Mouse (Mus musculus): ENCODE measurements at regions not wholly inside any gene's neighbourhood (a gene's known extent, or its start where the extent isn't known, plus 50 kb on each side); places are given as distances from the start of the nearest gene placed in this dataset.
A peak's percentile ranks its signal among the peaks of the same experiment; 100 is the strongest.

DNA sequence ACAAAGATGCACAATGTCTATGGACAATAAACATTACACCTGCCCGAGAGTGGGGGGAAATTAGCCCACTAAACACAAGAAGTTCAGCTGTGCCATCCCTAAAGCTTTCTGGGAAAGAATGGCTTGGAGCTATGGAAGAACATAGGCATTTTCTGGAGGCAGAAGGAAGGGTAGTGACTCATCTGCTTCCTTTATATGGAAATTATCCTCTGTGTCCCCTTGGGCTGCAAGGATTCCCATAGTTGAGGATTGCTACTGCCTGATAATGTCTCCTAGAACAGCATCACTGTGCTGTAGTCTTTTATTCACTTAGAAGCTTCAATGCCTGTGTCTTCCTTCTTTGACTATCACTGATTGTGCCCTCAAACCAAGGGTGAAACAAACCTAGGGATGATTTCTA lies 157.3 kb upstream of the Rnd3 start:
- DNase-seq (no peak), ATAC-seq (no peak)
- no peak overlapping the region for H3K4me2 ChIP-seq (ENCODE audit: low read depth)
- no peaks in the 10 kb centered on the region for H3K9me3 ChIP-seq (ENCODE audit: low read length)
- TF ChIP-seq CTCF (IDR thresholded peaks at IDR 0.05; ENCODE audit: low read depth) = no peak
- H3K4me1 ChIP-seq (ENCODE audit: insufficient read depth) = no peaks in the 10 kb centered on the region
- WGBS = 93% methylated on average over 1 of the region's 1 CpGs
- H3K27me3 ChIP-seq (ENCODE audit: insufficient read depth, low read length) = no peaks in the 10 kb centered on the region
- no peak overlapping the region for H3K4me3 ChIP-seq (ENCODE audit: low read depth, low read length)
- no peaks in the 10 kb centered on the region for H3K36me3 ChIP-seq (ENCODE audit: insufficient read depth)
- H3K9ac ChIP-seq = no peak overlapping the region
- no peak overlapping the region for H3K27ac ChIP-seq (ENCODE audit: low read depth, low read length)

DNA sequence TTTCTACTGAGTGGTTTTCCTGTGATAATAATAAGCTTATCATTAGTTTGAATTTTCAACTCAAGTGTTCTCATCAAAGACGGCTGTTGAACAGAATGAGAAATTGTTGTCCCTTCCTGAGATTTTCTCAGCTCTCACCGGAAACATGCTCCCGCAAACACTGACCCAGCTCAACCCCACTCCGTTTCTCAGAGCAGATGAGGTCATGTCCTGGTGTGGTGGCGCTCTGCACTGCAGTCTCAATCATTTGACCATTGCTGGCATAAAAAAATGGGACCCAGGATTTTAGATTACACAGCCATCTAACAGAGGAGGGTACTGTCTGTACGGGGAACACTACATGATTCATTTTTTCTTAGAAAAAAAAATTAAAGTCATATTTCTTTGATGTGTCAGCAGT lies 156.5 kb upstream of the Rnd3 start:
- Histone ChIP-seq H3K4me2 (ENCODE audit: low read depth) (no peak overlapping the region), H3K27me3 (ENCODE audit: insufficient read depth, low read length) (no peaks in the 10 kb centered on the region), H3K4me1 (ENCODE audit: insufficient read depth) (no peaks in the 10 kb centered on the region), H3K9ac (no peak overlapping the region), H3K27ac (ENCODE audit: low read depth, low read length) (no peak overlapping the region), H3K9me3 (ENCODE audit: low read length) (no peaks in the 10 kb centered on the region), H3K4me3 (ENCODE audit: low read depth, low read length) (no peak overlapping the region), H3K36me3 (ENCODE audit: insufficient read depth) (no peaks in the 10 kb centered on the region)
- DNase-seq = no peak
- peak; percentile 14; the same call in 1 of the 2 replicates for ATAC-seq
- WGBS = 70% methylated on average over 6 of the region's 6 CpGs
- no peak for TF ChIP-seq CTCF (IDR thresholded peaks at IDR 0.05; ENCODE audit: low read depth)

DNA sequence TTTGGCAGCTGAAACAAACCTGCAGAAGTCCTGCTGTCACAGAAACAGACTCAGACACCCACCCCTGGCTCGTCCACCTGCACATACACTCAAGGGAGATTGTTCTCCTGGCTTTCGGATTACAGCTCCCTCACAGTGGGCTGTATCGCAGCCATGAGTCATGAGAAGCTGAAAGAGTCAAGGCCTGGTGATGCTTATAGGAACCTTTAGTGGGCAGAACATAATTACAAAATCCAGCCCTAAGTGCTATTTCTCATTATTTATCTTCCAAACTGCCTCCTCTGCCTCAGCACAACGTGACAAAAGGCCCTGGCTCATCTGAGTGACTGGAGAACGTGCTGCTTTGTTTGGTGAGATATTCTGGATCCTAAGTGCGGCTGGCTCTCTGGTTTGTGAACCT lies 155.8 kb upstream of the Rnd3 start:
- no peak for TF ChIP-seq CTCF (IDR thresholded peaks at IDR 0.05; ENCODE audit: low read depth)
- 63% methylated on average over 6 of the region's 6 CpGs for WGBS
- H3K27me3 ChIP-seq (ENCODE audit: insufficient read depth, low read length) = no peaks in the 10 kb centered on the region
- H3K27ac ChIP-seq (ENCODE audit: low read depth, low read length) = no peak overlapping the region
- no peak overlapping the region for H3K9ac ChIP-seq
- H3K9me3 ChIP-seq (ENCODE audit: low read length) = no peaks in the 10 kb centered on the region
- H3K4me1 ChIP-seq (ENCODE audit: insufficient read depth) = no peaks in the 10 kb centered on the region
- ATAC-seq (no peak), DNase-seq (no peak)
- H3K4me3 ChIP-seq (ENCODE audit: low read depth, low read length) = no peak overlapping the region
- H3K36me3 ChIP-seq (ENCODE audit: insufficient read depth) = no peaks in the 10 kb centered on the region
- H3K4me2 ChIP-seq (ENCODE audit: low read depth) = no peak overlapping the region

GRCm38 (mm10) chr2:51290659-51291260 lies 141.8 kb upstream of the Rnd3 start:
- H3K9ac ChIP-seq = no peak overlapping the region
- H3K9me3 ChIP-seq (ENCODE audit: low read length) = no peaks in the 10 kb centered on the region
- H3K27me3 ChIP-seq (ENCODE audit: insufficient read depth, low read length) = no peaks in the 10 kb centered on the region
- no peak overlapping the region for H3K4me2 ChIP-seq (ENCODE audit: low read depth)
- no peak for TF ChIP-seq CTCF (IDR thresholded peaks at IDR 0.05; ENCODE audit: low read depth)
- WGBS = 34% methylated on average over 5 of the region's 5 CpGs
- DNase-seq (no peak), ATAC-seq (peak; percentile 50; the same call in 1 of the 2 replicates)
- H3K4me1 ChIP-seq (ENCODE audit: insufficient read depth) = no peaks in the 10 kb centered on the region
- H3K36me3 ChIP-seq (ENCODE audit: insufficient read depth) = no peaks in the 10 kb centered on the region
- H3K27ac ChIP-seq (ENCODE audit: low read depth, low read length) = no peak overlapping the region
- no peak overlapping the region for H3K4me3 ChIP-seq (ENCODE audit: low read depth, low read length)

DNA sequence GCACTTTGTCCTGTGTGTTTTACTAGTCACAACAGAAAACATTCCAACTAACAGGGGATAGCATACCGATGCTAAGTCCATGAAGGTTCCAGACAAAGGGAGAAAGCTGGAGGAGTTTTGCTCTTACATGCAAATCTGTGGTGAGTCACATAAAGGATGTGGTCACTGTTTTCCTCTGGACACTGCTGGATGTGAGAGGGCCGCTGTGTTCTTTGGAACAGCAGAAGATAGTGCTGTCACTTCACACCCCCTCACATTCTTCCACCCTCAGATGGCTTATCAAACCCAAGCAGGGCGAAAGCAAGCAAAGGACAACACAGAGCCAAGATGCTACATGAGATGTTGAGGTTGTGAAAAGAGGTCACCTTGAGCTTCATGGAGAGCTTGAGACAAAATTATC lies 139.8 kb upstream of the Rnd3 start:
- H3K27ac ChIP-seq (ENCODE audit: low read depth, low read length) = no peak overlapping the region
- no peak for DNase-seq
- TF ChIP-seq CTCF (IDR thresholded peaks at IDR 0.05; ENCODE audit: low read depth) = no peak

DNA sequence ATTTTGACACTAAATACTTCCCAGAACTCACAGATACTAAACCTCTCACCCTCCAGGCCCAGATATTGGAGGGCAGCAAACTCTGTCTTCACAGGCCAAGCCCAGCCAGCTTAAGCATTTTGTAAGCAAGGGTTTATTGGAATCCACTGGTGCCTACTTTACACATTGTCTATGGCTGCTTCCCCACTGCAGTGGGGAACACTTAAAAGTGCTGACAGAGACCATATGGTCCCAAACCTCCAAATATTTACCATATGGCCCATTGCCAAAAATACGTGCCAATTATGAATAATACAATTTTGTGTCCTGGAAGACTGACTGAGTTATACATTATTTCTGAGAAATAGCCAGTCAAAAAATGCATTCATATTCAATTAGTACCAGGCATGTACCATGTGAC lies 136.7 kb upstream of the Rnd3 start:
- WGBS = 60% methylated on average over 1 of the region's 1 CpGs
- DNase-seq (no peak), ATAC-seq (no peak)

More for the DNA sequence above, 139.8 kb upstream of the Rnd3 start:
- no peaks in the 10 kb centered on the region for H3K36me3 ChIP-seq (ENCODE audit: insufficient read depth)
- no peak overlapping the region for H3K4me3 ChIP-seq (ENCODE audit: low read depth, low read length)
- no peak overlapping the region for H3K4me2 ChIP-seq (ENCODE audit: low read depth)
- no peak for ATAC-seq
- H3K9ac ChIP-seq = no peak overlapping the region
- no peaks in the 10 kb centered on the region for H3K27me3 ChIP-seq (ENCODE audit: insufficient read depth, low read length)
- no peaks in the 10 kb centered on the region for H3K9me3 ChIP-seq (ENCODE audit: low read length)
- no peaks in the 10 kb centered on the region for H3K4me1 ChIP-seq (ENCODE audit: insufficient read depth)
- 88% methylated on average over 3 of the region's 3 CpGs for WGBS

GRCm38 (mm10) chr2:51284781-51285225 lies 135.9 kb upstream of the Rnd3 start:
- DNase-seq (peak; percentile 48), ATAC-seq (peak; percentile 43; the same call in 1 of the 2 replicates)
- Histone ChIP-seq H3K4me2 (ENCODE audit: low read depth) (peak overlapping the region; percentile 9; the same call in 1 of the 2 replicates), H3K27me3 (ENCODE audit: insufficient read depth, low read length) (no peaks in the 10 kb centered on the region), H3K27ac (ENCODE audit: low read depth, low read length) (no peak overlapping the region), H3K4me3 (ENCODE audit: low read depth, low read length) (no peak overlapping the region), H3K4me1 (ENCODE audit: insufficient read depth) (no peaks in the 10 kb centered on the region), H3K9ac (no peak overlapping the region), H3K36me3 (ENCODE audit: insufficient read depth) (no peaks in the 10 kb centered on the region), H3K9me3 (ENCODE audit: low read length) (no peaks in the 10 kb centered on the region)
- 19% methylated on average over 4 of the region's 4 CpGs for WGBS
- TF ChIP-seq CTCF (IDR thresholded peaks at IDR 0.05; ENCODE audit: low read depth) = no peak

More for the DNA sequence above, 136.7 kb upstream of the Rnd3 start:
- H3K9ac ChIP-seq = no peak overlapping the region
- H3K27me3 ChIP-seq (ENCODE audit: insufficient read depth, low read length) = no peaks in the 10 kb centered on the region
- no peaks in the 10 kb centered on the region for H3K36me3 ChIP-seq (ENCODE audit: insufficient read depth)
- no peaks in the 10 kb centered on the region for H3K9me3 ChIP-seq (ENCODE audit: low read length)
- no peaks in the 10 kb centered on the region for H3K4me1 ChIP-seq (ENCODE audit: insufficient read depth)
- H3K4me3 ChIP-seq (ENCODE audit: low read depth, low read length) = no peak overlapping the region
- H3K27ac ChIP-seq (ENCODE audit: low read depth, low read length) = no peak overlapping the region
- TF ChIP-seq CTCF (IDR thresholded peaks at IDR 0.05; ENCODE audit: low read depth) = no peak
- H3K4me2 ChIP-seq (ENCODE audit: low read depth) = no peak overlapping the region

Data from forebrain, postnatal 0 days (tissue).